In genomic region chr13:96132401-96132816, GRCm38 (mm10) we compare ENCODE assay signal across 8 mouse cellular contexts. TPM values are rescaled to one million over a fixed set of nuclear protein-coding genes. Genes with fewer than 3 reads are reported as not detected.
A peak's percentile ranks its signal among the peaks of the same experiment; 100 is the strongest.
DNase-seq lines count a peak whose midpoint lies in the region; ATAC-seq lines count a peak whose summit lies in the region.

Gene Sv2c, minus strand, starts transcription at chr13:96132577.

- H3K9ac ChIP-seq in kidney, embryonic 16.5 days (replicated peaks; ENCODE audit: low read length) = 0 out of 2 replicates have a peak within 1 kb of the TSS, but pooled peaks have one; percentile 20
- peak within 1 kb of the TSS; percentile 61 for H3K9ac ChIP-seq in forebrain, embryonic 14.5 days (ENCODE audit: low read length)
- H3K9ac ChIP-seq in intestine, embryonic 14.5 days (ENCODE audit: low read length) = peak within 1 kb of the TSS; percentile 10

- peaks cover 26% of the 10 kb centered on the region for H3K4me1 ChIP-seq in kidney, embryonic 16.5 days (ENCODE audit: insufficient read depth, low read length)
- H3K4me1 ChIP-seq in forebrain, embryonic 14.5 days (ENCODE audit: control insufficient read depth, insufficient read depth, low read length) = peaks cover 4% of the 10 kb centered on the region; the same call in 1 of the 2 replicates
- H3K4me1 ChIP-seq in intestine, embryonic 14.5 days (replicated peaks; ENCODE audit: control insufficient read depth, insufficient read depth, low read length) = peaks cover 5% of the 10 kb centered on the region

- WGBS in kidney, embryonic 16.5 days = 1% methylated on average over 42 of the region's 44 CpGs
- 1% methylated on average over 38 of the region's 44 CpGs for WGBS in forebrain, embryonic 14.5 days
- under 1% methylated on average over 42 of the region's 44 CpGs for WGBS in intestine, embryonic 14.5 days

- no peaks in the 10 kb centered on the region for H3K9me3 ChIP-seq in kidney, embryonic 16.5 days (ENCODE audit: low read length)
- H3K9me3 ChIP-seq in forebrain, embryonic 14.5 days (replicated peaks; ENCODE audit: control insufficient read depth, low read length) = no peaks in the 10 kb centered on the region
- no peaks in the 10 kb centered on the region for H3K9me3 ChIP-seq in intestine, embryonic 14.5 days (ENCODE audit: control insufficient read depth, low read length)

- no peaks in the 10 kb centered on the region for H3K36me3 ChIP-seq in kidney, embryonic 16.5 days (ENCODE audit: insufficient read depth, low read length)
- H3K36me3 ChIP-seq in forebrain, embryonic 14.5 days (ENCODE audit: control insufficient read depth, insufficient read depth, low read length) = no peaks in the 10 kb centered on the region
- no peaks in the 10 kb centered on the region for H3K36me3 ChIP-seq in intestine, embryonic 14.5 days (ENCODE audit: control insufficient read depth, insufficient read depth, low read length)

- H3K4me3 ChIP-seq in kidney, embryonic 16.5 days (ENCODE audit: low read length) = peak within 1 kb of the TSS; percentile 48
- peak within 1 kb of the TSS; percentile 40 for H3K4me3 ChIP-seq in forebrain, embryonic 14.5 days (ENCODE audit: low read depth, low read length)
- peak within 1 kb of the TSS; percentile 47 for H3K4me3 ChIP-seq in intestine, embryonic 14.5 days (ENCODE audit: low read depth, low read length)

- H3K27ac ChIP-seq in kidney, embryonic 16.5 days (ENCODE audit: low read length) = no peak within 1 kb of the TSS
- H3K27ac ChIP-seq in forebrain, embryonic 14.5 days (ENCODE audit: low read depth, low read length) = no peak within 1 kb of the TSS
- no peak within 1 kb of the TSS for H3K27ac ChIP-seq in intestine, embryonic 14.5 days (ENCODE audit: low read depth)

- no peak for DNase-seq in kidney, adult 11 months
- peak; percentile 79 for DNase-seq in brain, adult 2 months (ENCODE audit: low read depth, low spot score)
- DNase-seq in forebrain, embryonic 14.5 days (ENCODE audit: low spot score) = peak; percentile 86
- peak; percentile 81 for DNase-seq in intestine, embryonic 14.5 days (ENCODE audit: low spot score)
- DNase-seq in liver = peak; percentile 38
- DNase-seq in ovary, postnatal 36 days (ENCODE audit: low spot score) = peak; percentile 61
- no peak for DNase-seq in spleen, postnatal 14 days (ENCODE audit: low spot score in 2 of 2)

- peak within 1 kb of the TSS; percentile 91 for H3K4me2 ChIP-seq in kidney, embryonic 16.5 days (replicated peaks; ENCODE audit: low read depth, low read length)
- H3K4me2 ChIP-seq in forebrain, embryonic 14.5 days (ENCODE audit: low read length) = peak within 1 kb of the TSS; percentile 92
- peak within 1 kb of the TSS; percentile 95 for H3K4me2 ChIP-seq in intestine, embryonic 14.5 days (ENCODE audit: low read length)

- peaks cover 70% of the 10 kb centered on the region for H3K27me3 ChIP-seq in kidney, embryonic 16.5 days (ENCODE audit: insufficient read depth, low read length)
- peaks cover 30% of the 10 kb centered on the region for H3K27me3 ChIP-seq in forebrain, embryonic 14.5 days (replicated peaks; ENCODE audit: control insufficient read depth, insufficient read depth, low read length)
- H3K27me3 ChIP-seq in intestine, embryonic 14.5 days (replicated peaks; ENCODE audit: control insufficient read depth, insufficient read depth, low read length) = peaks cover 81% of the 10 kb centered on the region

- ATAC-seq in kidney, embryonic 16.5 days (ENCODE audit: low FRiP score, low TSS enrichment) = peak; percentile 84
- peak; percentile 81 for ATAC-seq in forebrain, embryonic 14.5 days
- peak; percentile 67 for ATAC-seq in intestine, embryonic 14.5 days (replicated peaks; ENCODE audit: low FRiP score, low TSS enrichment, low read depth)

RNA-seq across cellular contexts. Expression of gene Sv2c, which starts in this region (rescaled TPM):
- polyA plus RNA-seq in kidney, embryonic 16.5 days (2015; fragmentation: Nextera tagmentation; extraction: Ambion mirVana) = 0.74 and 0.86 TPM in 2 replicates
- 1.8 and 3.9 TPM in 2 replicates for polyA plus RNA-seq in forebrain, embryonic 14.5 days (2014; fragmentation: Nextera tagmentation; extraction: Ambion mirVana)
- 1.8 and 2.0 TPM in 2 replicates for polyA plus RNA-seq in intestine, embryonic 14.5 days (2014; fragmentation: Nextera tagmentation; extraction: Ambion mirVana)

Comparison
In these comparisons a context has a peak if more than half of its experiments do, and no peak if none do; other contexts are left out.
1. Peak in ATAC-seq, H3K4me3 ChIP-seq, H3K9ac ChIP-seq and H3K4me2 ChIP-seq in kidney, embryonic 16.5 days; RNA of the gene not detected or under 1 TPM.
2. H3K9ac ChIP-seq: peak in every context shown above with its lines; median percentile 61 in forebrain, embryonic 14.5 days; 20 in kidney, embryonic 16.5 days; 10 in intestine, embryonic 14.5 days.
3. DNase-seq: peak in brain, adult 2 months (single experiment), forebrain, embryonic 14.5 days (single experiment), intestine, embryonic 14.5 days (single experiment), liver (single experiment) and ovary, postnatal 36 days (single experiment); none in kidney, adult 11 months (single experiment) and spleen, postnatal 14 days (0 of 2).
4. Peak in every context shown above with its lines, with median percentiles within 50 percentile points of each other: ATAC-seq, H3K4me2 ChIP-seq and H3K4me3 ChIP-seq.